Mouse (Mus musculus): Measurements from ENCODE around the gene Laptm5. TPM values are rescaled to one million over a fixed set of nuclear protein-coding genes. Genes with fewer than 3 reads are reported as not detected.

Laptm5 gene
- 74.2 and 76.1 TPM in 2 replicates for polyA plus RNA-seq (2014; fragmentation: Nextera tagmentation; extraction: Ambion mirVana)

- WGBS, result 60% methylated on average over 11 of the region's 11 CpGs
- DNase-seq (ENCODE audit: low spot score), result no peak
- no peaks in the 10 kb centered on the region for H3K4me1 ChIP-seq (ENCODE audit: control insufficient read depth, insufficient read depth, low read length)
- ATAC-seq (ENCODE audit: low read depth), result no peak
- H3K27me3 ChIP-seq (replicated peaks; ENCODE audit: control insufficient read depth, insufficient read depth, low read length), result no peaks in the 10 kb centered on the region
- no peaks in the 10 kb centered on the region for H3K36me3 ChIP-seq (ENCODE audit: control insufficient read depth, insufficient read depth, low read length)
- H3K9ac ChIP-seq (ENCODE audit: low read depth, low read length), result no peak within 1 kb of the TSS
- no peak within 1 kb of the TSS for H3K4me3 ChIP-seq (ENCODE audit: low read depth, low read length)
- H3K27ac ChIP-seq (replicated peaks; ENCODE audit: low read depth, low read length), result no peak within 1 kb of the TSS
- no peaks in the 10 kb centered on the region for H3K9me3 ChIP-seq (ENCODE audit: control insufficient read depth, low read length)
- H3K4me2 ChIP-seq (ENCODE audit: low read depth, low read length), result no peak within 1 kb of the TSS
Measured at GRCm38 (mm10) chr4:130913077-130913476, at the start of gene Laptm5. Laptm5 (plus strand) TSS chr4:130913125.

GRCm38 (mm10) chr4:130865460-130865859 lies 47.5 kb upstream of the Laptm5 start:
- ATAC-seq (ENCODE audit: low read depth) (no peak), DNase-seq (ENCODE audit: low spot score) (no peak)
- H3K4me1 ChIP-seq (ENCODE audit: control insufficient read depth, insufficient read depth, low read length), result peaks cover 11% of the 10 kb centered on the region
- H3K36me3 ChIP-seq (ENCODE audit: control insufficient read depth, insufficient read depth, low read length), result no peaks in the 10 kb centered on the region
- WGBS, result 24% methylated on average over 4 of the region's 9 CpGs
- H3K4me3 ChIP-seq (ENCODE audit: low read depth, low read length), result no peak overlapping the region
- peaks cover 7% of the 10 kb centered on the region; the same call in 1 of the 2 replicates for H3K27me3 ChIP-seq (replicated peaks; ENCODE audit: control insufficient read depth, insufficient read depth, low read length)
- no peak overlapping the region for H3K4me2 ChIP-seq (ENCODE audit: low read depth, low read length)
- no peak overlapping the region for H3K9ac ChIP-seq (ENCODE audit: low read depth, low read length)
- H3K27ac ChIP-seq (replicated peaks; ENCODE audit: low read depth, low read length), result no peak overlapping the region
- H3K9me3 ChIP-seq (ENCODE audit: control insufficient read depth, low read length), result no peaks in the 10 kb centered on the region

- H3K9ac ChIP-seq (ENCODE audit: low read depth, low read length), result no peak overlapping the region
- H3K9me3 ChIP-seq (ENCODE audit: control insufficient read depth, low read length), result no peaks in the 10 kb centered on the region
- H3K4me1 ChIP-seq (ENCODE audit: control insufficient read depth, insufficient read depth, low read length), result peaks cover 11% of the 10 kb centered on the region
- H3K27ac ChIP-seq (replicated peaks; ENCODE audit: low read depth, low read length), result no peak overlapping the region
- no peaks in the 10 kb centered on the region for H3K36me3 ChIP-seq (ENCODE audit: control insufficient read depth, insufficient read depth, low read length)
- H3K27me3 ChIP-seq (replicated peaks; ENCODE audit: control insufficient read depth, insufficient read depth, low read length), result peaks cover 3% of the 10 kb centered on the region; the same call in 1 of the 2 replicates
- H3K4me2 ChIP-seq (ENCODE audit: low read depth, low read length), result no peak overlapping the region
- WGBS, result 34% methylated on average over 7 of the region's 8 CpGs
- peak; percentile 13; the same call in 1 of the 2 replicates for ATAC-seq (ENCODE audit: low read depth)
- DNase-seq (ENCODE audit: low spot score), result peak; percentile 71
- H3K4me3 ChIP-seq (ENCODE audit: low read depth, low read length), result no peak overlapping the region
Measured at GRCm38 (mm10) chr4:130865901-130866371, 47.0 kb upstream of the Laptm5 start.

- H3K9ac ChIP-seq (ENCODE audit: low read depth, low read length), result no peak overlapping the region
Measured at GRCm38 (mm10) chr4:130867940-130868339, 45.0 kb upstream of the Laptm5 start.

DNA sequence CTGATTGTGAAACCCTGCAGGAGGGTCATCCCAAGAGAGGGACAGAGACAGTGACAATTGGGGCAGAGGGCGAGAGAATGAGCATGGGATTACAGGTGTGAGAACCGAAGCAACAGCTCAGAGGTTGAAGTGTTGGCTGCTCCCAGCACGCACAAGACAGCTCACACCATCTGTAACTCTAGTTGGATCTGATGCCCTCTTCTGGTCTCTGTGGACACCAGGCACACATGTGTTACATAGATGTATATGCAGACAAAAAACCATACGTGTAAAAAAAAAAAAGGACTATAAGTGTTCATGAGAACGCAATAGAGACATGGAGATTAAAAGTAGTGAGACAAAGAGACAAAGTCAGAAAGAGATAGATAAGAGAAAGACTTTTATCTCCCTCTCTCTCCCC lies 44.1 kb upstream of the Laptm5 start:
- H3K9ac ChIP-seq (ENCODE audit: low read depth, low read length), result no peak overlapping the region
- H3K4me3 ChIP-seq (ENCODE audit: low read depth, low read length), result no peak overlapping the region
- H3K4me2 ChIP-seq (ENCODE audit: low read depth, low read length), result no peak overlapping the region
- H3K36me3 ChIP-seq (ENCODE audit: control insufficient read depth, insufficient read depth, low read length), result no peaks in the 10 kb centered on the region
- no peaks in the 10 kb centered on the region for H3K9me3 ChIP-seq (ENCODE audit: control insufficient read depth, low read length)
- no peak for ATAC-seq (ENCODE audit: low read depth)
- peaks cover 8% of the 10 kb centered on the region for H3K4me1 ChIP-seq (ENCODE audit: control insufficient read depth, insufficient read depth, low read length)
- no peaks in the 10 kb centered on the region for H3K27me3 ChIP-seq (replicated peaks; ENCODE audit: control insufficient read depth, insufficient read depth, low read length)
- no peak for DNase-seq (ENCODE audit: low spot score)
- no peak overlapping the region for H3K27ac ChIP-seq (replicated peaks; ENCODE audit: low read depth, low read length)
- 57% methylated on average over 5 of the region's 5 CpGs for WGBS

More at GRCm38 (mm10) chr4:130867940-130868339, 45.0 kb upstream of the Laptm5 start:
- Histone ChIP-seq H3K4me3 (ENCODE audit: low read depth, low read length) (no peak overlapping the region), H3K27me3 (replicated peaks; ENCODE audit: control insufficient read depth, insufficient read depth, low read length) (no peaks in the 10 kb centered on the region; the same call in 1 of the 2 replicates), H3K36me3 (ENCODE audit: control insufficient read depth, insufficient read depth, low read length) (no peaks in the 10 kb centered on the region), H3K4me2 (ENCODE audit: low read depth, low read length) (no peak overlapping the region), H3K4me1 (ENCODE audit: control insufficient read depth, insufficient read depth, low read length) (peaks cover 8% of the 10 kb centered on the region), H3K9me3 (ENCODE audit: control insufficient read depth, low read length) (no peaks in the 10 kb centered on the region), H3K27ac (replicated peaks; ENCODE audit: low read depth, low read length) (no peak overlapping the region)
- WGBS, result 66% methylated on average over 6 of the region's 6 CpGs
- ATAC-seq (ENCODE audit: low read depth) (0 out of 2 replicates have a peak, but pooled peaks have one; percentile 21), DNase-seq (ENCODE audit: low spot score) (no peak)

DNA sequence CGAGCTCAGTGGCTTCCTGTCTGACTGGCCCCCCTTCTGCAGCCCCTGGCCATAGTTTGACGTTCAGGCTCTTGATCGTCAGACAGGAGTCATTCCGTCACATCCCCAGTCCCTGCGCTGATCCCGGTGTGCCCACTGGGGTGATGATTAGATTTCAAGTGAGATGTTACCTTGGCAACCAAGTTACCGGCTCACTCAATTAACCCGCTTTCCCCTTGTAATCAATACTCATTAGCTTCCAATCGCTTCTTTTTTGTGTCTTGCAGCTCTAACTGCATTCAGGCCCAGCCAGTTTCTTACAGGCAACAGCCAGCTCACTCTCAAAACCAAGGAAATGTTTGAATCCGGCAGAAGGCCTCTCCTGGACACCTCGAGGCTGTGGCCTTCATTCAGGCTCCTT lies 40.5 kb upstream of the Laptm5 start:
- 0 out of 2 replicates have a peak, but pooled peaks cover 5% of the 10 kb centered on the region for H3K27me3 ChIP-seq (replicated peaks; ENCODE audit: control insufficient read depth, insufficient read depth, low read length)
- H3K9me3 ChIP-seq (ENCODE audit: control insufficient read depth, low read length), result no peaks in the 10 kb centered on the region
- 39% methylated on average over 11 of the region's 11 CpGs for WGBS
- no peak overlapping the region for H3K4me3 ChIP-seq (ENCODE audit: low read depth, low read length)
- ATAC-seq (ENCODE audit: low read depth), result no peak
- H3K36me3 ChIP-seq (ENCODE audit: control insufficient read depth, insufficient read depth, low read length), result no peaks in the 10 kb centered on the region
- DNase-seq (ENCODE audit: low spot score), result no peak
- H3K9ac ChIP-seq (ENCODE audit: low read depth, low read length), result no peak overlapping the region
- no peak overlapping the region for H3K4me2 ChIP-seq (ENCODE audit: low read depth, low read length)
- peaks cover 10% of the 10 kb centered on the region for H3K4me1 ChIP-seq (ENCODE audit: control insufficient read depth, insufficient read depth, low read length)
- H3K27ac ChIP-seq (replicated peaks; ENCODE audit: low read depth, low read length), result no peak overlapping the region

- 89% methylated on average over 5 of the region's 5 CpGs for WGBS
- H3K4me2 ChIP-seq (ENCODE audit: low read depth, low read length), result no peak overlapping the region
- ATAC-seq (ENCODE audit: low read depth) (no peak), DNase-seq (ENCODE audit: low spot score) (no peak)
- H3K27me3 ChIP-seq (replicated peaks; ENCODE audit: control insufficient read depth, insufficient read depth, low read length), result 0 out of 2 replicates have a peak, but pooled peaks cover 5% of the 10 kb centered on the region
- peaks cover 17% of the 10 kb centered on the region for H3K4me1 ChIP-seq (ENCODE audit: control insufficient read depth, insufficient read depth, low read length)
- no peaks in the 10 kb centered on the region for H3K36me3 ChIP-seq (ENCODE audit: control insufficient read depth, insufficient read depth, low read length)
- no peak overlapping the region for H3K4me3 ChIP-seq (ENCODE audit: low read depth, low read length)
- H3K27ac ChIP-seq (replicated peaks; ENCODE audit: low read depth, low read length), result no peak overlapping the region
- no peak overlapping the region for H3K9ac ChIP-seq (ENCODE audit: low read depth, low read length)
- H3K9me3 ChIP-seq (ENCODE audit: control insufficient read depth, low read length), result no peaks in the 10 kb centered on the region
Measured at GRCm38 (mm10) chr4:130873440-130873839, 39.5 kb upstream of the Laptm5 start.

- peak; percentile 94 for DNase-seq (ENCODE audit: low spot score)
- Histone ChIP-seq H3K9ac (ENCODE audit: low read depth, low read length) (no peak overlapping the region), H3K4me1 (ENCODE audit: control insufficient read depth, insufficient read depth, low read length) (peaks cover 28% of the 10 kb centered on the region), H3K27ac (replicated peaks; ENCODE audit: low read depth, low read length) (no peak overlapping the region), H3K36me3 (ENCODE audit: control insufficient read depth, insufficient read depth, low read length) (no peaks in the 10 kb centered on the region), H3K9me3 (ENCODE audit: control insufficient read depth, low read length) (no peaks in the 10 kb centered on the region), H3K27me3 (replicated peaks; ENCODE audit: control insufficient read depth, insufficient read depth, low read length) (0 out of 2 replicates have a peak, but pooled peaks cover 5% of the 10 kb centered on the region), H3K4me3 (ENCODE audit: low read depth, low read length) (no peak overlapping the region), H3K4me2 (ENCODE audit: low read depth, low read length) (no peak overlapping the region; the same call in 1 of the 2 replicates)
- peak; percentile 27; the same call in 1 of the 2 replicates for ATAC-seq (ENCODE audit: low read depth)
- 13% methylated on average over 10 of the region's 10 CpGs for WGBS
Measured at GRCm38 (mm10) chr4:130874601-130875000, 38.3 kb upstream of the Laptm5 start.
